Mouse (Mus musculus) E14TG2a.4 (cell line): ENCODE data around the gene 1700001P01Rik.

Source experiments
- CTCF ChIP-seq: conservative IDR thresholded peaks from 2 replicates; pipeline ENCODE4 v1.5.1; 2014; ENCODE audit warnings: low read length
- NANOG ChIP-seq: IDR thresholded peaks from 2 replicates; pipeline ENCODE4 v1.6.1; 2014; ENCODE audit warnings: borderline replicate concordance, low read length, mixed read lengths
- POU5F1 ChIP-seq: IDR thresholded peaks from 2 replicates; pipeline ENCODE4 v1.6.1; 2014; ENCODE audit warnings: low read length, borderline replicate concordance

GRCm38 (mm10) chr11:97811569-97812362 is 36.0 kb upstream of the 1700001P01Rik start:
- no peak for TF ChIP-seq CTCF
- no peak for TF ChIP-seq NANOG
- no peak for TF ChIP-seq POU5F1
